Mouse (Mus musculus) fat pad, adult 2 months (tissue): Measurements from ENCODE around the gene Gins1.
A peak's percentile ranks its signal among the peaks of the same experiment; 100 is the strongest.
"Not testable (repeated sequence)": the region's sequence is repeated elsewhere in the genome, so short reads cannot be mapped to it uniquely, and the experiment has no call there.

Experiments used
- DNase-seq: peaks from one replicate; pipeline ENCODE4 v3.0.0-alpha.2; 2011; ENCODE audit warnings: low read depth, low spot score; ENCODE audit errors: extremely low read depth

Gene Gins1

DNA sequence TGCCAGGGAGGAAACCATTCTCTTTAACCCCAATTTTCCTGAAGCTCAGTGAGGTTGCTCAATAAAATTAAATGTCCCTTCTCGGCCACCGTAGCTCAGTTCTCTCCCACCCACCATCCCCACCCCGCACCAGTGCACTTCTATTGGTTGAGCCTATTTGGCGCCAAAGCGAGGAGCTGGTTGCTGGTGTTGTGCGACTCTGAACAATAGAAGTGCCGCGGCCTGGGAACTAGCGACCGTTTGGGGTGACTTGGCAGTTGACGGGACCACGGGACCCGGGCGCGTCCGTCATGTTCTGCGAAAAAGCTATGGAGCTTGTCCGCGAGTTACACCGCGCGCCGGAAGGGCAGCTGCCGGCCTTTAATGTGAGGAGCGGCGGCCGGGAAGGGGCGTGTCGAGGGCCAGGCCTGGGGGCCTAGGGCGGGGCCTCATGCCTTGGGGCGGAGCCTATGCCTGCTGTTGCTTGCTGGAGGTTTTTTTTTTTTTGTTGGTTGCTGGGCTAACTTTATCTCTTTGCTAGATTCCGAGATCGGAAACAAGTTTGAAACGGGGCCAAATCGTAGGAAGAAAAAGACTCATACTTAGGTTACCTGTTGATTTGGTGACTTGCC lies 4.3 kb downstream of the Gins1 start:
- DNase-seq = no peak

DNA sequence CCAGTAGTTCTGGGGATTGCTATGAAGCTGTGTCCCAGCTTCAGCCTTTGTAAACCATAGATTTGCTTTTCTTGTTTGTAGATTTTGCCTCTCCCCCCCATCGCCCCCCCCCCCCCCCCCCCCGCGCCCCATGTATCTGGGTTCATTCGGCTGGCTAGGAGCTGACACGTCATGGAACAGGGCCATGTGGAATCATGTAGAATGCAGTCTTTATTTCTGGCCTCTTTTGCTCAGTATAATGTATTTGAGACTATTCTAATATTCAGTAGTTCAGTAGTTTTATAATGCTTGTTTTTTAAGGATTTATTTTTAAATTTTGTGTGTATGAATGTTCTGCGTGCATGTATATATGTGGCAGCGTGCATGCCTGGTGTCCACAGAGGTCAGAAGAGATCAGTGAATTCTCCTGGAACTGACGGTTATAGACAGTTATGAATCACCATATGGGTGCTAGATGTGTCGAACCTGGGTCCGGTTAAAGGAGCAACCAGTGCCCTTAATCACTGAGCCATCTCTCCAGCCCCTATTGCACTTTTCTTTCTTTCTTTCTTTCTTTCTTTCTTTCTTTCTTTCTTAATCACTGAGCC lies 5.2 kb downstream of the Gins1 start:
- no peak for DNase-seq

DNA sequence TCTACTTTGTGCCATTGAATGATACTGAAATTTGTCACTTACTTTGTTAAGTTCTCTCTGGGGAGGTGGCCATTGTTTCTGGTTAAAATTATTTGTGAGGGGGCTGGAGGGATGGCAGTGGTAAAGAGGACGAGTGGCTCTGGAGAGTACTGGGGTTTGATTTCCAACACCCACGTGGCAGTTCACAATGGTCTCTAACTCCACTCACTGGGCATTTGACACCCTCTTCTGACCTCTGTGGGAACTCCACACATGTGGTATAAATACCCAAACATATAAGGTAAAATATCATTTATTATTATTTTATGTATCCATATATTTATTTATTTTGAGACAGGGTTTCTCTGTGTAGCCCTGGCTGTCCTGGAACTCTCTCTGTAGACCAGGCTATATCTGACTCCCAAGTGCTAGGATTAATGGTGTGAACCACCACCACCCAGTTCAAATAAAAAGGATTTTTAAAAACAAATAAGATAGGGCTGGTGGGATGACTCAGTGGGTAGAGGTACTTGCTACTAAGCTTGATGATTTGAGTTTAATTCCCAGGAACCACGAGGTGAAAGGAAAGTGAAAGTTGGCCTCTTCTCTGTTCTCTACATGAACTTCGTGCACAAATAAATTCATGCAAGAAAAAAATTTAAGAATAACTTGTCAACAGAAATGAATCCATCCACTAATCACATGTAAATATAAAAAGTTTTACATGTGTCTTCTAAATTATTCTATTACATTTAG lies 9.7 kb downstream of the Gins1 start:
- no peak for DNase-seq

DNA sequence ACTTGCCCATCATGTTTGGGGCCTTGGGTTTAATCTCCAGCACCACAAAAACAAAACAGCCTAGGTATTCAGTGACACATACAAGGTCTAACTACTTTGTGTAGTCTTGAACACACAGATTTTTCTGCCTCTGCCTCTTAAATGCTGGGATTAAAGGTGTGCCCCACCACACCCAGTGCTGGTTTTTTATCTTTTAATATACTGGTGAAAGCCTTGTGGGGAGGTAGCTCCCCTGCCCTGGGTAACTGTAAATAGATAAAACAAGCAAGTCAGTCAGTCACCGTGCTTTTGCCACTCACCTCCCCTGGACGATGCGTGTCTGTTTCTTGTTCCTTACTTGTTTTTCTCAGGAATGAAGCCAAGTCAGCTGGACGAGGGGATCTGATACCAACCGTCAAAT lies 10.6 kb downstream of the Gins1 start:
- DNase-seq = no peak

DNA sequence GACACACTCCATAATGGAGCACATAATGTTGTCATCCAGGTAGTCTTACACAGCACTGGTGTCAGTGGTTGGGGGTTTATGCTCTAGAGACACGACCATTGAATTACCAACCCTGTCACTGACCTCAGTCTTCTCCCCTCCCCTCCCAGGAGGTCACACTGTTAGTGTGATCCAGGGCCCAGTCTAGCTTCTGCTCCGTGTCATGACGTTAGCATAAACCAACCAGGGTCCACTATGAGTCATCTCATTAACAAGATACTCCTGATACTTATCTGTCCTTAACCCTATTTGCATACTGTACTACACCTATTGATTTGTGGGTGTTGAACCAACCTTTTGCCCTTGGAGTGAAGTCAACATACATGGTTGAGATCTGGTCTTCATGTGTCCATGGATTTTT lies 13.5 kb downstream of the Gins1 start:
- no peak for DNase-seq

DNA sequence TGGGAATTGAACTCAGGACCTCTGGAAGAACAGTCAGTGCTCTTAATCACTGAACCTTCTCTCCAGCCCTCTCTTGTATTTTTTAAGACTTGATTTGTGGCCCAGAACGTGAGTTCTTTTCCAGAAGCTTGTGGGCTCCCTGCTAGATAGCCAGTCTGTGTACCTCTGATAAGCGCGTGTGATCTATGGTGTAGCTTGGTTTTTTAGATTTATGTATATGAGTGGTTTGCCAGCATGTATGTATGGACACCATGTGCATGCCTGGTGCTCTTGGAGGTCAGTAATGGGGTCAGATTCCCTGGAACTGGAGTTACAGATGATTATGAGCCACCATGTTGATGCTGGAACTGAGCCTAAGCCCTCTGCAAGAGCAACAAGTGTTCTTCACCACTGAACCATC lies 15.3 kb downstream of the Gins1 start:
- no peak for DNase-seq

DNA sequence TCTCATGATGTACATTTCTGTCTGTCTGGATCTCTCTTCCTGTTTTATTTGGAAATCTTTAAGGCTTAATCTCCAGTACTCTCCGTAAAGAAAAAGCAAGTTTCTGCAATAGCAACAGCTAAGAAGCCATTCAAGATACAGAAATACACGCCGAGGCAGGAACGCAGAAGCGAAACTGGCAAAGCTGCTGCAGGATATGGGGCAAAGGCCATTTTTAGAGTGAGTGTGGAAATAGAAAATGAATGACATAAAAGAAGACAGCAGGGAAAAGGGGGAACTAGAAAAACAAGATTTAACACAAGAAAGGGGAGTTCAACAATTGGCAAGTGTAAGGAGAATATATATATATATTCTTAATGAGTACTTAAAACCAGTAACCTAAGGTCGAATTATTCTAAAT lies 16.5 kb downstream of the Gins1 start:
- peak; percentile 74 for DNase-seq

DNA sequence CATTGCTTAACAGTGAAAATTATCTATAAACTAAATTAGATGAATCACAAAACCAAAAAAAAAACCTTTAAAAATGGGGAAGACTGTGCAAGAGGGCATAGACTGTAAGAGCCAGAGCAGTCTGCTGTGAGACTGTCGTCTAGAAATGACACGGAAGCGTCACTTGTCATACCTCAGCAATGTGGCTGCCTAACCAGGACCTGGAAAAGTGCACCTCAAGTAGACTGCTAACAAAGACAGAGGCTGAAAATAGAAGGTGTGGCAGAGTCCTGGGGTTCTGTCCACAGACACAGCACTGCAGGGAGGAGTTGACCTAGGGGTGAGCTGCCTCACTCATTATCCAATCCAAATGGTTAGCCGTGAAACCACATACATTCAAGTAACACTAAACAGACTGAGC lies 17.0 kb downstream of the Gins1 start:
- DNase-seq = no peak

DNA sequence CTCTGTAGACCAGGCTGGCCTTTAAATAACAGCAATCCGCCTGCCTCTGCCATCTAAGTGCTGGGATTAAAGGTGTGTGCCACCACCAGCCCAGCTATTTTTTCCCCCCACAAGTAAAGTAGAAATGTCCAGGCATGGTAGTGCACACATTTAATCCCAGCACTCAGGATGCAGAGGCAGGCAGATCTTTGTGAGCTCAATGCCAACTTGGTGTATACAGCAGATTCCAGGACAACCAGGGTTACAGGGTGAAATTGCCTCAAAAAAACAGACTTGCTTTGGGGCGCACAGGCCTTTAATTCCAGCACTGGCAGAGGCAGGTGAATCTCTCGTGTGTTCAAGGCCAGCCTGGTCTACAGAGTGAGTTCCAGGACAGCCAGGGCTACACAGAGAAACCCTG lies 17.8 kb downstream of the Gins1 start:
- no peak for DNase-seq

DNA sequence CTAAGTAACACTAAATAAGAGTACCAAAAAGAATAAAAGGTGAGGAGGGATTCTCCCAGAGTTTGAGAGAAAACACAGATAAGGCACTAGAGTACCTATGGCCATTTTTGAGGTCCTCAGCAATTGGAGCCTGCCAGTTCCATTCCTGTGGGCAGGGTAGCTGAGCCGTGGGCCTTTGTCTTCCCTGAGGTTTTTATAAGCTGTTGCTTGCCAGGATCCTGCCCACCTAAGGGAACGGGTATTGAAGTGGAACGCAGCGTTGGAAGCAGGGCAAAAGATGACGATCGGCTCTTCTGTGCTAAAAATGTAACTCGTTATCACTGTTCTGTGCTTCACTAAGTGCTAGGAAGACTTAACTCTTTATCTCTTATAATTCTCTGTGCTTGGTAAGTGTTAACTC lies 18.3 kb downstream of the Gins1 start:
- DNase-seq = no peak

DNA sequence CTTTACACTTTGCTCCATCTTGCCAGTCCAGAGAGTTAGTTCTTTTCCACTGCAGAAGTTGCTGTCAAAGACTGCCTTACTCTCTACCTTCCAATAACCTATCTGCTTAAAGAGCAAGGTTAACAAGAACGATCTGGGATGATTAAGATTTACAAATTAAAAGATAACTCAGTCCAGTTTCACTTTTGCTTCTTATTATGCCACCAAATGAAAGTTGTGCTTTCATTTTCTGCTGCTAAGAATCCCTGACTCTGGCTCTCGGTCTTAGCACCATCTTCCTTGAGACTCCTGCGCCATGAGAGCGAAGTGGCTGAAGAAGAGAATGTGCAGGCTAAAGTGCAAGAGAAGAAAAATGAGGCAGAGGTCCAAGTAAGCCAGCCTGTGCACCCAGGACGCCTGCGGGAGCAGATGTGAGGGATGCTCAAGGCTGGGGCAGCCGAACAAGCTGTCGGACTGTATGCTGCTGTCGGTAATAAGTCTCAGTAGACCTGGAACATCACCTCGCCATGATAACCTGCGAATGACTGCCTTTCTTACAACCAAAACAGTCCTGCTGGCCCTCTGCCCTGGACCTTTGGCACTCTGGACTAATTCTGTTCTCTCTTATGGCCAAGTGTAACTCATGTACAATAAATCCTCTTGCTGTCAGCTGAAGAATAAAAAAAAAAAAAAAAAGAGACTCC lies 22.0 kb downstream of the Gins1 start:
- DNase-seq = no peak

DNA sequence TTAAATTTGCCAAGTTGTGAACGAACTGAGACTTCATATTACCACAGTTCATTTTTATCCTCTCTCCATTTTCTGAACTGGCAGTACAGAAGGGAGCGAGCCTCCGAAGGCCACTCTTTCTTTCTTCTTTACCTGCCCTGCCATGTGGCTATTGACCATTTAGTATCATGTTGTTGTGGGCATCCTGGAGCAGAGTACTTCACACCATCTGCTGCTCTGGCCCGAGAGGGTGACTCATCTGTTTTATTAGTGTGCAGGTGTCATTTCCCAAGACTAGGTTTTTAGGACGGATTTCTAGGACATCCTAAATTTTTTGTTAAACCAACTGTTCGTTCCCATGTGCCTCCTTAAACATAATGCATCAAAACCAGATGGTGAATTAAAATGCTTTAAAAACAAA lies 24.0 kb downstream of the Gins1 start:
- no peak for DNase-seq

DNA sequence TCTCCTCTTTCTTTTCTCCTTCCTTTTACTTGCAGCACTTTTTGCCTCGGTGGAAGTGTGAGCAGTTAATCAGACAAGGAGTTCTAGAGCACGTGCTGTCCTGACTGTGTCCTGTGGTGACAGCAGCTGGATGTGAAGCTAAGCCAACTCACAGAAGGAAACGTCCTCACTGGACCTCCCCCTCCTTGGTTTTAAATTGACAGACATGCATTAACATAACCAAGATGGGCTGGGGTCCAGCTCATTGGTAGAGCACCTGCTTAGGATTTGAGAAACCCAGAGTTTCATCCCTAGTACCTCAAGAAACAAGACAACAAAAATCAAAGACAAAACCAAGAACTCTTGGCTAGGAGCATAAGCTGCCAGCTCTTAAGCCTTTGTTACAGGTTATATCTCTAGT lies 25.6 kb downstream of the Gins1 start:
- no peak for DNase-seq

DNA sequence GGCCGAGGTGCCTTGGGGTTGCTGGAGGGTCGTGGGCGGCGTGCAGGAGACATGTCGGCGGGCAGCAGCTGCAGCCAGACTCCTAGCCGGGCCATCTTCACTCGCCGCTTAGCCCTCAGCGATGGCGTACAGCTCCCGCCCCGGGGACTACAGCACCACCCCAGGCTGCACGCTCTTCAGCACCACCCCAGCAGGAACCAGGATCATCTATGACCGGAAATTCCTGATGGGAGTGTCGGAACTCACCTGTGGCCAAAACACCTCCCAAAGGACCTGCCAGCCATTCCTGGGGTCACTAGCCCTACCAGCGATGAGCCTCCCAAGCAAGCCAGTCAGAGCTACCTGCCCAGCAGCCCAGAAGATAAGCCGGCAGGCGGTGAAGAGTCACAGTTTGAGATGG lies 28.3 kb downstream of the Gins1 start:
- DNase-seq = no peak

DNA sequence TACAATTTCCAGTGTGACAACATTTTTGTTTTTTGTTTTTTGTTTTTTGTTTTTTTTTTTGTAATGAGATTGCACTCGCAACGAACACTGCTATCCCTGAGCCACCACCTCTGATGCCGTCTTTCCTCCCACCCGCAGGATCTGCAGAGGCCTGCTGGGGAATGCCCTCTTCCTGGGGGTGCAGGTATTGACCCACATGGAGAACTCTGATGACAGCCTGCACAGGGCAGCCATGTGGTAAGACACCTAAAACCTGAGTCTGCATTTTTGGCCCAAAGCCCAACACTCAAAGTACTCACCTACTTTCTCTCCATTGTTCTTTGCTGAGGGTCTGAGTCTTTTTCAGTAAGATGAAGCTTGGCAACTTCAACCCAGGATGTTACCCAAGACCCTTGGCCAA lies 29.5 kb downstream of the Gins1 start:
- no peak for DNase-seq

DNA sequence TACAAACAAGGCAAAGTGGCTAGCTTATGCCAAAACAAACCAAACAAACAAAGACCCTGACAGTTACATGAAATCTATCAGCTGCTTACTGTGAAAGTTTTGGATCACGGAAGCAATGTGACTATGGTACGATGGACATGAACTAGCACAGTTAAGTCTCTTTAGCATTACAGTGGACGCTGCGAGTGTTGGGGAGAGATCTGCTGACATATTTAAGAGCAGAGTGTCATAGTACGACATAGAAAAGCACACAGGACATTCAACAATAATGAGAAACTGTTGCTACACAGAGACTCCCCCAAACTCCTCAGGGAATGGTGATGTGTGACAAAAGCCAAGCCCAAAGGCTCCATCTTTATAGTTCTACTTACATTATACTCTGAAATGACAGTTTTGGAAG lies 38.8 kb downstream of the Gins1 start:
- DNase-seq = no peak

DNA sequence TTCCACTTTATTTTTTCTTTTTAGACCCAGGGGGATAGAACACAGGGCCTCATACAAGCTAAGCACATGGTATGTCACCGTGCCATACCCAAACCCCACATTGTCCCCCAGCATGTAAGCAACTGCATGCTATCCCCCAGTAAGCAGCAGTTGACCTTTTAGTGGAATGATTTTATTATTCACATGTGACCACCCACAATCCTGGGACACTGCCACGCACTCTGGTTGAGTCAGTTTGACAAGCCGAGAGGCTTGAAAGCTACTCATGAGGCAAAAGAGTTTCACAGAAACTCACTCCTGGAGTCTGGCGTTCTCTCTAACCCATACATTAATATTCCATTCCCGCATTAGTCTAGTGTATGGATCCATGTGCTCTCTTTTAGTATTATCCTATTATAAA lies 42.1 kb downstream of the Gins1 start:
- DNase-seq = not testable (repeated sequence)

DNA sequence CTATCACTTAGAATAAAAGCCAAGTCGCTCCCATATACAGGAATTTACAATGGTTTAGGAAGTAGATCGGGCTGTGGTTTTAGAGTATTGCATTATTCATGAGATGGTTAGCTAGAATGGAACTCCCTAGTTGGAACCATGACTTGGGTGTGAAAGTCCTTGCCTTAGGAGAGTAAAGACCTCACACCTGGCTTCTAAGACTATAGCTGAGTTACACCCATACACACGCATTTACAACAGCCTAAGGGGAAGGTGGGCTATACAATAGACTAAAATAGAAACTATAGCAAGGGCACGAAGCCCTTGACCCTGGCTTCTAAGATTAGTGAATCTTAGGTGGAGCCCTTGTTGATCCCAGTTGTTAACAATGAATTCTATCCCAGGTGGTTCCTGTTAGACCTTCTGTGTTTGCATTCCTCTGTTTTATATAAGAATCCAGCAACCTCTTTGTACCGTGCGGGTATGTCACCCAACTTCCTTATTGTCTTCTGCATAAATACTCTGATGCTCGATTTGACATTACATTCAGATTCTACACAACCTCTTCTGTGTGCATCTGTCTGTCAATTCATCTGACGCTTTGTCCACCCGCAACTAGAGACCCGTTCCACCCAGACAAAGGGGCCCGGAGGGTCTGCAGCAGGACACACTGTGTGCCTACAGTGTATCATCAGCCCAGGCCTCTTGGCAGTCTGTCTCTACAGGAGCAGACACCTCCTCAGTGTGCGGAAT lies 42.8 kb downstream of the Gins1 start:
- DNase-seq = not testable (repeated sequence)

DNA sequence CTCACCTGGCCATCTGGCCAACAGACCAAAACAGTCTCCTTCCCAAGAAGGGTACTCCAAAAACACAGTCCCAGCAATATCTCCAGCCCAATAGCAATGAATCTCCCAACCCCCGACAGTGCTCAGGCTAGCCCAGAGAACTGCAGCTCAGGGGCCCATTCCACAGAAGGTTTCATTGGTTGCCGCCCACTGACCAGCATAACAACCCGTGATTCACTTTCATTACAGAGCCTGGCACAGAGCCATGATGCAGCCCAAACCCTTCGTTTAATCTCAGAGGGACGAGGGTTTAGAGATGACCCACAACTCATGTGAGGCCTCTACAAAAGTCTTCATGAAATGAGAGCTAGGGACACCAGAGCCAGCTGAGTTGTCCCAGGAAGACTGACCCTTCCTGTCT lies 43.6 kb downstream of the Gins1 start:
- DNase-seq = no peak

DNA sequence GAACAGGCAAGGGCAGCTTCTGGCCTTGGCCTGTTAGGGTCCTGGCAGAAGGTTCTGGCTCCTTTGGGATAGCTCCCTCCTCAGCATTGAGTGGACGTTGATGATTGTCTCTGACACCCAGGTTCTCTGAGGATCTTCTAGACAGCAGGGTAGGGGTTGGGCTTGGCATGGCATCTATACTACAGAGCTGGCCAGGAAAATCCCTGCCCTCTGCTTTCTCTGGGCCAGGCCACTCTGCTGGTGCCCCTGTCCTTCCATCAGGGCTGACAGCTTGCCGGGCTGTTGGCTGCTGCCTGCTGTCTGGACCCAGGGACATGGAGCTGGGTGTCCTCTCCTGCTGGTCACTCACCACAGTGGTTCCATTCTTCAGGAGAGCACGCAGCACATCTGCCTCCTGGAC lies 44.5 kb downstream of the Gins1 start:
- no peak for DNase-seq

DNA sequence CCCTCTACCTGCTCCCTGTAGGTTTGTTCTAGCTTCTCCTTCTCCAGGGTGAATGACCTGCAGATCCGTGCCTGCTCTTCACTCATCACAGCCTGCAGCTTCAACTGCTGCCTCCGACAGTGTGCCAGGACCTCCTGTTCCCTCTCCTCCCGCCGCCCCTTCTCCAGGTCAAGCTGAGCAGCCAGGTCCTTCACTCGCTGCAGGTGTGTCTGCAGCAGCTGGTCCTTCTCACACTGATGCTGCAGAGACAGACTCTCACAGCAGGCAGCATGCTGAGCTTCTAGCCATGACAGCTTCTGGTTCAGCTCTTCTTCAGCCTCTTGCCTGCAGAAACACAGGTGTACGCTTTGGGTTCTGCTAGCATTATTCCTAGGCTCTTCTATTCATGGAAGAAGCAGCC lies 44.9 kb downstream of the Gins1 start:
- no peak for DNase-seq
